Mouse (Mus musculus) forebrain, postnatal 0 days (tissue): ENCODE results near the gene Cyp4v3. TPM values are rescaled to one million over a fixed set of nuclear protein-coding genes. Genes with fewer than 3 reads are reported as not detected.

Source experiments
- ATAC-seq: fragments of 200-750 bp; cut with Nextera tagmentation; 2 replicates; pipeline ENCODE4 v1.8.0; 2017; ENCODE audit warnings: mild to moderate bottlenecking, moderate library complexity
- DNase-seq: peaks from one replicate; pipeline ENCODE4 v3.0.0-alpha.2; 2015
- H3K27ac ChIP-seq: fragments of 300-500 bp; sonication (generic); 2 replicates; pipeline ENCODE4 v1.5.1; 2014; ENCODE audit warnings: low read depth, mild to moderate bottlenecking, antibody characterized with exemption, low read length, moderate library complexity, mixed read lengths
- H3K27me3 ChIP-seq: fragments of 300-500 bp; sonication (generic); 2 replicates; pipeline ENCODE4 v1.6.1; 2014; ENCODE audit warnings: mild to moderate bottlenecking, low read length, mixed read lengths; ENCODE audit not compliant: insufficient read depth
- H3K36me3 ChIP-seq: fragments of 300-500 bp; sonication (generic); 2 replicates; pipeline ENCODE4 v1.6.1; 2014; ENCODE audit warnings: mild to moderate bottlenecking, moderate library complexity; ENCODE audit not compliant: insufficient read depth
- H3K4me1 ChIP-seq: fragments of 300-500 bp; sonication (generic); 2 replicates; pipeline ENCODE4 v1.6.1; 2014; ENCODE audit warnings: antibody characterized with exemption; ENCODE audit not compliant: insufficient read depth
- H3K4me2 ChIP-seq: fragments of 300-500 bp; sonication (generic); 2 replicates; pipeline ENCODE4 v1.6.1; 2014; ENCODE audit warnings: low read depth, mild to moderate bottlenecking, moderate library complexity
- H3K4me3 ChIP-seq: fragments of 300-500 bp; sonication (generic); 2 replicates; pipeline ENCODE4 v1.5.1; 2014; ENCODE audit warnings: low read depth, low read length, mixed read lengths
- H3K9ac ChIP-seq: fragments of 300-500 bp; sonication (generic); 2 replicates; pipeline ENCODE4 v1.6.1; 2014; ENCODE audit warnings: mild to moderate bottlenecking
- H3K9me3 ChIP-seq: fragments of 300-500 bp; sonication (generic); 2 replicates; pipeline ENCODE4 v1.6.1; 2016; ENCODE audit warnings: low read length
- CTCF ChIP-seq: sonication (generic); IDR thresholded peaks from 2 replicates; pipeline ENCODE4 v1.5.1; 2016; ENCODE audit warnings: antibody characterized with exemption, control low read depth, low read depth
- WGBS: fragments of 180-500 bp; shearing (Covaris S2); extraction: QIAGEN DNeasy Blood & Tissue Kit; methylation state at CpG from one replicate; pipeline ENCODE4 v1.1.7; 2014; 5-methylcytosine and 5-hydroxymethylcytosine counted together
- polyA plus RNA-seq: library from polyadenylated mRNA; unstranded; fragments of >200 nt; fragmentation: Nextera tagmentation; extraction: Ambion mirVana; gene quantifications from 2 replicates; pipeline ENCODE4 v1.2.1, GENCODE M21; 2015
- total RNA-seq: library from RNA; depleted of rRNA; stranded (reverse); fragments of >200 nt; gene quantifications from 2 replicates; pipeline ENCODE4 v1.2.3, GENCODE M21; 2014

Cyp4v3 gene
- total and polyA plus RNA-seq, 2 experiments from 2014 or later: 2.1 to 2.2 TPM

DNA sequence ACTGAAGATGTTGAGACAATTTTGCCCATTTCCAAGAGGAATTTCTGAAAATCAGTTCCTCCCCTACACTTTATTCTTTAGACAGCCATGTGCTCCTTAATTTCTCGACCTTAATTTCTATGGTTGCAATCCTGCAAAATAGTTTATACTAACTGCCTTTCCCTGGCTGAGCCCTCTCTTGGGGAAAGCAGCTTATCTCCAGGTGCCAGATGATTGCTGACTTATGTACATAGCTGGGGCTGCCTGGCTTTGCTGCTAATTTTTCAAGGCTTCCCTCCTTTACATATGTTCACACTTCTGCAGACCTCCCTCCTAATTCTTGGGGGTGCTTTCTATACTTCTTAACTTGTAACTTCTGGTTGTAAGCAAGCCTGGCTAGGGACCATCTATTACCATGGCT, 12.1 kb downstream of the Cyp4v3 start:
- Histone ChIP-seq H3K27ac (no peak overlapping the region), H3K4me2 (no peak overlapping the region), H3K4me3 (no peak overlapping the region), H3K9me3 (no peaks in the 10 kb centered on the region), H3K27me3 (no peaks in the 10 kb centered on the region), H3K4me1 (no peaks in the 10 kb centered on the region), H3K36me3 (no peaks in the 10 kb centered on the region), H3K9ac (no peak overlapping the region)
- no peak for ATAC-seq
- no peak for TF ChIP-seq CTCF
- no peak for DNase-seq
- WGBS: 88% methylated on average over 1 of the region's 1 CpGs

DNA sequence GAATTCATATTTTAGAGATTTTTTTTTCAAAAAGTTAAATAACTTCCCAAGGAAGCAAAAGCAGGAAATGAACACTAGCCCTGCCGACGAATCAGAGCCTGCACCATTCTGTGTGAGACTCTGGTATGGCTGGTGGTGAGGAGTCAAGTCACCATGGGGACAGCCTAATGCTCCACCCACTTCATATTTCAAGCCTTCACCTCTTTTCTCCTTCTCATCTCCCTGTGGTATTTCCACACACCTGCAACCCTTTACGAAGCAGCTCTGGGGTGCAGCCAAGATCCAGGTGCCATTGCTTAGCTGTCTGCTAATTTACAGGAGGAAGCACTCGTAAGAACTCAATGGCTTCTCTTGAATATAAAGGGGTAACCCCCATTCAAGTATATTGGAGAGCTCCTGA, 22.0 kb downstream of the Cyp4v3 start:
- H3K27ac ChIP-seq: no peak overlapping the region
- H3K27me3 ChIP-seq: no peaks in the 10 kb centered on the region
- H3K4me2 ChIP-seq: no peak overlapping the region
- no peak overlapping the region for H3K9ac ChIP-seq
- no peak for DNase-seq
- ATAC-seq: no peak
- no peak overlapping the region for H3K4me3 ChIP-seq
- WGBS: 91% methylated on average over 4 of the region's 4 CpGs
- no peaks in the 10 kb centered on the region for H3K4me1 ChIP-seq
- H3K36me3 ChIP-seq: no peaks in the 10 kb centered on the region
- no peak for TF ChIP-seq CTCF
- no peaks in the 10 kb centered on the region for H3K9me3 ChIP-seq

DNA sequence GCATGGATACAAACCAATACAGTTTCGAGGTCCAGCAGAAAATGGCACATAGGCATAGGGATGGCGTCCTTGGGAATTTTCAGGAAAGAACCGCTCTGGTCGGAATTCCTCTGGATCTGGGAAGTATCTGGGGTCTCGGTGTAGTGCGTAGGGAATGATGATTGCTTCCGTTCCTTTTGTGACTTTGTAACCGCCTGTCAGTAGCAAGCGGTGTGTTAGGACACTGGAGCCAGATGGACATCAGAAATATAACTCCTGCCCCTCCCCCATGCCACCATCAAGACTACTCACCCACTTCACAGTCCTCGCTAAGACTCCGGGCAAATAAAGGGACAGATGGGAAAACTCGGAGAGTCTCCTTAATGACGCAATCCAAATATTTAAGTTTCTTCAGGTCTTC, 24.6 kb downstream of the Cyp4v3 start, which contains the start of gene Gm45753:
TSS of gene Gm45753 (minus strand) at position 101 of the 400 bp plus-strand sequence.
- no peak for TF ChIP-seq CTCF
- Histone ChIP-seq H3K27me3 (no peaks in the 10 kb centered on the region), H3K4me1 (no peaks in the 10 kb centered on the region), H3K27ac (no peak within 1 kb of the TSS), H3K9me3 (no peaks in the 10 kb centered on the region), H3K4me2 (no peak within 1 kb of the TSS), H3K4me3 (no peak within 1 kb of the TSS), H3K9ac (no peak within 1 kb of the TSS), H3K36me3 (no peaks in the 10 kb centered on the region)
- DNase-seq (no peak), ATAC-seq (no peak)
- WGBS: 92% methylated on average over 13 of the region's 13 CpGs

DNA sequence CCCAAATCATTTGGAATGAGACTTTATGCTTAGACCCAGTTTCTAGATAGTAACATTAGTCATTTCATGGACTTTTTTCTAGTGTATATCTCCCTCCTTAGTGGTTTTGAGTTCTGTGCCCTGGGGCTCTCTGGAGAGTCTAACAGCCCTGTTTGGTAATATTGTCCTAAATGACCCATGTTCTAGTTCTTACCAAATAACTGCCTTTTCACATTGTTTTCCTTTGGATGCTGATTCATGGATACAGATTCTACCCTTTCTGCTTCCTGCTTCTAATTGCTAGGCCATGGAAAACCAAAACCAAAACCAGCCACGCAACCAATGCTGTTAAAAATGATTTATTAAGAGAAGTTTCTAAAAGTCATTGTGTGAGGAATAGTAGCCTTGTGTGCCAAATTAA, 27.5 kb downstream of the Cyp4v3 start:
- no peak overlapping the region for H3K4me3 ChIP-seq
- H3K9me3 ChIP-seq: no peaks in the 10 kb centered on the region
- TF ChIP-seq CTCF: no peak
- no peak overlapping the region for H3K4me2 ChIP-seq
- H3K27me3 ChIP-seq: no peaks in the 10 kb centered on the region
- H3K4me1 ChIP-seq: no peaks in the 10 kb centered on the region
- H3K9ac ChIP-seq: no peak overlapping the region
- no peak overlapping the region for H3K27ac ChIP-seq
- no peaks in the 10 kb centered on the region for H3K36me3 ChIP-seq
- WGBS: 76% methylated on average over 1 of the region's 1 CpGs
- DNase-seq (no peak), ATAC-seq (no peak)

DNA sequence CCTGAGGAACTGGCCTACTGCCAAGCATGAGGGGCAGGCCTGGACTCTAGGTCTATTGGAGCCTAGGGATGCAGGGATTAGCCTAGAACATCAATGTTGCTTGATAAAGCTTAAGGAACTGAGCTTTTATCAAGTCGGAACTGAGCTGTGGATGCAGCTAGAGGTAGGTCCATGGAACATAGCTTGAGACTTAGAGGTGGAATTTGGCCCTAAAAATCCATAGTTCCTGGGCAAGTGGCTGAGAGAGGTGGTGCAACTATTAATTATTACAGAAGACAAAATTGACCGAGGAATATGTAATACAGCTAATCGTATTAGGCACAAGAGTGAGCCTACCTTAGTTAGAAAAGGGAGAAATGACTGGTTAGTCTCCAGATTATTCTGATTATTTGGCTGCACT, 28.7 kb downstream of the Cyp4v3 start:
- Histone ChIP-seq H3K9me3 (no peaks in the 10 kb centered on the region), H3K4me3 (no peak overlapping the region), H3K27me3 (no peaks in the 10 kb centered on the region), H3K9ac (no peak overlapping the region), H3K4me1 (no peaks in the 10 kb centered on the region), H3K4me2 (no peak overlapping the region), H3K36me3 (no peaks in the 10 kb centered on the region), H3K27ac (no peak overlapping the region)
- no peak for DNase-seq
- 92% methylated on average over 3 of the region's 3 CpGs for WGBS
- no peak for ATAC-seq
- no peak for TF ChIP-seq CTCF

DNA sequence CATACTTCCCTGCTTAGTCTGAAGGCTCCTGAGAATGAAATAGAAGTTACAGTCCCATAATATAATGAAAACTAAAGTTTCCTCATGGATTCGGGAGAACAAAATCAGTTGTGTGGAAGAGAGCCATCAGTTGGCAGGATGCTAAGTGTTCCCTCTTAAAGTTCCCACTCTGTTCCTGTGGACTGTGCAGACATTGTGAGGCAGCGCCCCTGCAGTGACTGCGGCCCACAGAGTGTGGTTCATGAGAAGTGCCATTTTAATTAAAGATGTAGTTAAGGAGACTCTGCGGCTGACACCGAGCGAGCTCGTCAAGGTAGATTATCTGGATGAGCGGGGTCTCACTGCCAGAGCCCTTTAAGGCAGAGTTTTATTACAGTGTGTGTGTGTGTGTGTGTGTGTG, 30.6 kb downstream of the Cyp4v3 start:
- no peak overlapping the region for H3K27ac ChIP-seq
- no peaks in the 10 kb centered on the region for H3K36me3 ChIP-seq
- H3K4me3 ChIP-seq: no peak overlapping the region
- WGBS: 48% methylated on average over 8 of the region's 8 CpGs
- DNase-seq: peak; percentile 5
- H3K27me3 ChIP-seq: no peaks in the 10 kb centered on the region
- no peak for TF ChIP-seq CTCF
- H3K9ac ChIP-seq: no peak overlapping the region
- H3K9me3 ChIP-seq: no peaks in the 10 kb centered on the region
- ATAC-seq: no peak
- no peaks in the 10 kb centered on the region for H3K4me1 ChIP-seq
- H3K4me2 ChIP-seq: no peak overlapping the region

DNA sequence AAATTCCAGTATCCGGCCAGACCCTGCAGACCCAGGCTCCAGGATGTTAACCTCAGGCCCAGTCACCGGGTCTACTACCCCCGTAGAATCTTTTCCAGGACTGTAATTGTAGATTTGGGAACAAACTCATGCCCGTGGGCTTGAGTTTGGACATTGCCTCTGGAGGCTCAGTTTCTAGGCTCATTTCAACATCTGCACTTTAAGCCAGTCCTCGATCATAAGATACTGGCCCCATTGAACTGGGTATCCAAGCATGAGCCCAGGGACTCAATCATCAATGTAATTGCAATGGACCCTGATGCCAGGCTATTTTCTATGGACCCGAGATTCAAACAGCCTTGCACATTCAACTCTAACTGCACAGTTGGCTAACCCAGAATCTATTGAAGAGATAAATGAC, 37.7 kb downstream of the Cyp4v3 start:
- no peak overlapping the region for H3K4me3 ChIP-seq
- ATAC-seq: no peak
- H3K36me3 ChIP-seq: no peaks in the 10 kb centered on the region
- H3K9me3 ChIP-seq: no peaks in the 10 kb centered on the region
- no peak for DNase-seq
- no peak overlapping the region for H3K9ac ChIP-seq
- no peaks in the 10 kb centered on the region for H3K27me3 ChIP-seq
- TF ChIP-seq CTCF: no peak
- no peak overlapping the region for H3K27ac ChIP-seq
- no peaks in the 10 kb centered on the region for H3K4me1 ChIP-seq
- 91% methylated on average over 6 of the region's 6 CpGs for WGBS
- no peak overlapping the region for H3K4me2 ChIP-seq

DNA sequence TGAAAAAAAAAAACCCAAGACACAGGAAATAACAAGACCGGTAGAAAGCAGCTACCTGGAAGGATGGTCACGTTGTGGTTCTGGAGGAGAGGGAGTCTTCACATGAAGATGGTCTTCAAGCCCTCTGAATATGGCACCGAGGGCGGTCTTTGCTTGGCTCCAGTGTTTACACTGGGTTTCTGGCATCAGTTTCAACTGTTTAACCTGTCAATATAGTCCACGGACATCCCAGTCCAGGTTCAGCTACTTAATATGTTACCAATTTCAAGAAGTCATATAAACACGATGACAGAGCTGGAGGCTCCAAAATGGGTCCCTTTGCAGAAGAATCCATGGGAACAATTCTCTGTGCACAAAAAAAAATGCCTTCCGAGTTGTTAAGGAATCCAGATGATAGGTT, 38.3 kb downstream of the Cyp4v3 start, which contains the start of gene Klkb1:
TSS of gene Klkb1 (minus strand) at position 173 of the 400 bp plus-strand sequence.
- no peak for TF ChIP-seq CTCF
- no peak for DNase-seq
- H3K36me3 ChIP-seq: no peaks in the 10 kb centered on the region
- no peak within 1 kb of the TSS for H3K27ac ChIP-seq
- H3K4me3 ChIP-seq: no peak within 1 kb of the TSS
- H3K9me3 ChIP-seq: no peaks in the 10 kb centered on the region
- H3K4me1 ChIP-seq: no peaks in the 10 kb centered on the region
- ATAC-seq: no peak
- H3K4me2 ChIP-seq: no peak within 1 kb of the TSS
- 92% methylated on average over 7 of the region's 7 CpGs for WGBS
- H3K9ac ChIP-seq: no peak within 1 kb of the TSS
- H3K27me3 ChIP-seq: no peaks in the 10 kb centered on the region
